Mouse (Mus musculus) thymus, postnatal 25 days (tissue): ENCODE measurements around the gene Lkaaear1.

Experiments used
- DNase-seq: peaks from one replicate; pipeline ENCODE4 v3.0.0; 2022

Lkaaear1 gene

GRCm38 (mm10) chr2:181698241-181698640 is at the start of gene Lkaaear1:
Gene Lkaaear1, minus strand, starts transcription at chr2:181698442.
- DNase-seq: no peak

GRCm38 (mm10) chr2:181730051-181730450 is 31.8 kb upstream of the Lkaaear1 start:
- peak; percentile 53 for DNase-seq

GRCm38 (mm10) chr2:181727659-181728262 is 29.5 kb upstream of the Lkaaear1 start:
- no peak for DNase-seq

- peak; percentile 30 for DNase-seq
Observed at GRCm38 (mm10) chr2:181722213-181722612, 24.0 kb upstream of the Lkaaear1 start.

- no peak for DNase-seq
Observed at GRCm38 (mm10) chr2:181721200-181721599, 23.0 kb upstream of the Lkaaear1 start.

GRCm38 (mm10) chr2:181720061-181720460 is 21.8 kb upstream of the Lkaaear1 start:
- DNase-seq: no peak

- no peak for DNase-seq
Observed at GRCm38 (mm10) chr2:181716991-181717390, 18.7 kb upstream of the Lkaaear1 start.

GRCm38 (mm10) chr2:181715382-181715781 is 17.1 kb upstream of the Lkaaear1 start:
- no peak for DNase-seq

- peak; percentile 25 for DNase-seq
Observed at GRCm38 (mm10) chr2:181714903-181715326, 16.7 kb upstream of the Lkaaear1 start, which contains the start of gene Oprl1. Gene Oprl1, plus strand, starts transcription at chr2:181715016.

GRCm38 (mm10) chr2:181713749-181714148 is 15.5 kb upstream of the Lkaaear1 start:
- no peak for DNase-seq

GRCm38 (mm10) chr2:181706668-181707067 is 8.4 kb upstream of the Lkaaear1 start:
- DNase-seq: peak; percentile 35

GRCm38 (mm10) chr2:181696801-181697420 is 1.3 kb downstream of the Lkaaear1 start:
- no peak for DNase-seq

- DNase-seq: no peak
Observed at GRCm38 (mm10) chr2:181695776-181696175, 2.5 kb downstream of the Lkaaear1 start.

- DNase-seq: no peak
Observed at GRCm38 (mm10) chr2:181694581-181694980, 3.7 kb downstream of the Lkaaear1 start.

GRCm38 (mm10) chr2:181693339-181694280 is 4.6 kb downstream of the Lkaaear1 start, which contains the start of gene Rgs19:
Gene Rgs19, minus strand, starts transcription at chr2:181693977.
- peak; percentile 92 for DNase-seq

- no peak for DNase-seq
Observed at GRCm38 (mm10) chr2:181692304-181692703, 5.9 kb downstream of the Lkaaear1 start.

- DNase-seq: peak; percentile 42
Observed at GRCm38 (mm10) chr2:181691571-181691970, 6.7 kb downstream of the Lkaaear1 start.

GRCm38 (mm10) chr2:181691083-181691482 is 7.2 kb downstream of the Lkaaear1 start:
- DNase-seq: no peak

GRCm38 (mm10) chr2:181689466-181690160 is 8.6 kb downstream of the Lkaaear1 start:
- DNase-seq: peak; percentile 30

GRCm38 (mm10) chr2:181687586-181687985 is 10.7 kb downstream of the Lkaaear1 start:
- no peak for DNase-seq

- DNase-seq: no peak
Observed at GRCm38 (mm10) chr2:181685686-181686085, 12.6 kb downstream of the Lkaaear1 start.

- DNase-seq: no peak
Observed at GRCm38 (mm10) chr2:181684713-181685112, 13.5 kb downstream of the Lkaaear1 start.

- no peak for DNase-seq
Observed at GRCm38 (mm10) chr2:181683381-181683780, 14.9 kb downstream of the Lkaaear1 start.
